Mouse (Mus musculus): Measurements from ENCODE around the gene Sufu.

The Sufu gene

GRCm38 (mm10) chr19:46470364-46471240, 73.9 kb downstream of the Sufu start:
- no peak for DNase-seq

- DNase-seq = no peak
Measured at GRCm38 (mm10) chr19:46471324-46472093, 74.8 kb downstream of the Sufu start.

GRCm38 (mm10) chr19:46477432-46477845, 80.7 kb downstream of the Sufu start:
- DNase-seq = no peak

- no peak for DNase-seq
Measured at GRCm38 (mm10) chr19:46478242-46478641, 81.5 kb downstream of the Sufu start.

- peak; percentile 71 for DNase-seq
Measured at GRCm38 (mm10) chr19:46478826-46479225, 82.1 kb downstream of the Sufu start.

- DNase-seq = no peak
Measured at GRCm38 (mm10) chr19:46479306-46480075, 82.8 kb downstream of the Sufu start.

GRCm38 (mm10) chr19:46480624-46481345, 84.1 kb downstream of the Sufu start:
- DNase-seq = no peak

- DNase-seq = no peak
Measured at GRCm38 (mm10) chr19:46481352-46481751, 84.7 kb downstream of the Sufu start.

GRCm38 (mm10) chr19:46481756-46482155, 85.1 kb downstream of the Sufu start:
- peak; percentile 44 for DNase-seq

- DNase-seq = peak; percentile 43
Measured at GRCm38 (mm10) chr19:46482896-46483516, 86.3 kb downstream of the Sufu start.

GRCm38 (mm10) chr19:46483701-46484328, 87.1 kb downstream of the Sufu start:
- DNase-seq = peak; percentile 76

GRCm38 (mm10) chr19:46484518-46484917, 87.8 kb downstream of the Sufu start:
- DNase-seq = peak; percentile 93

- DNase-seq = no peak
Measured at GRCm38 (mm10) chr19:46485847-46486246, 89.2 kb downstream of the Sufu start.

GRCm38 (mm10) chr19:46486709-46487108, 90.0 kb downstream of the Sufu start:
- no peak for DNase-seq

- DNase-seq = no peak
Measured at GRCm38 (mm10) chr19:46489448-46489847, 92.8 kb downstream of the Sufu start.

GRCm38 (mm10) chr19:46490634-46491033, 93.9 kb downstream of the Sufu start:
- no peak for DNase-seq

- DNase-seq = no peak
Measured at GRCm38 (mm10) chr19:46495136-46495535, 98.4 kb downstream of the Sufu start.

GRCm38 (mm10) chr19:46497230-46497629, 100.5 kb downstream of the Sufu start:
- DNase-seq = no peak

GRCm38 (mm10) chr19:46499539-46499835, 102.8 kb downstream of the Sufu start:
- DNase-seq = no peak

- DNase-seq = peak; percentile 99
Measured at GRCm38 (mm10) chr19:46499836-46500580, 103.3 kb downstream of the Sufu start.

Measured in kidney, adult 9 months (tissue).